Mouse (Mus musculus) kidney, adult 2 months (tissue): ENCODE measurements around the gene Cela1. TPM values are rescaled to one million over a fixed set of nuclear protein-coding genes. Genes with fewer than 3 reads are reported as not detected.
A peak's percentile ranks its signal among the peaks of the same experiment; 100 is the strongest.

Experiments
- DNase-seq: peaks from one replicate; pipeline ENCODE4 v3.0.0; 2021
- H3K27ac ChIP-seq: fragments of 200-500 bp; 2 replicates; pipeline ENCODE4 v1.5.1; 2012; ENCODE audit warnings: low read depth, low read length, control low read depth, inconsistent platforms; ENCODE audit not compliant: insufficient read depth
- H3K27me3 ChIP-seq: fragments of 200-500 bp; replicated peaks from 2 replicates; pipeline ENCODE4 v1.6.1; 2012; ENCODE audit warnings: mild to moderate bottlenecking, moderate library complexity, low read length, inconsistent platforms; ENCODE audit not compliant: control insufficient read depth, insufficient read depth
- H3K36me3 ChIP-seq: fragments of 200-500 bp; 2 replicates; pipeline ENCODE4 v1.6.1; 2012; ENCODE audit warnings: mild to moderate bottlenecking, moderate library complexity, low read length, inconsistent platforms; ENCODE audit not compliant: control insufficient read depth, insufficient read depth
- H3K4me1 ChIP-seq: fragments of 200-500 bp; 2 replicates; pipeline ENCODE4 v1.6.1; 2011; ENCODE audit warnings: low read length; ENCODE audit not compliant: control insufficient read depth, insufficient read depth
- H3K4me3 ChIP-seq: fragments of 200-500 bp; 2 replicates; pipeline ENCODE4 v1.5.1; 2011; ENCODE audit warnings: mild to moderate bottlenecking, low read depth, low read length, control low read depth; ENCODE audit not compliant: insufficient read depth
- CTCF ChIP-seq: fragments of 200-500 bp; conservative IDR thresholded peaks from 2 replicates; pipeline ENCODE4 v1.5.1; 2011; ENCODE audit warnings: low read depth, mild to moderate bottlenecking, control low read depth, low read length, moderate library complexity, mixed read lengths; ENCODE audit not compliant: insufficient read depth, insufficient read length
- POLR2A ChIP-seq: fragments of 200-500 bp; IDR thresholded peaks from one replicate; pipeline ENCODE4 v1.6.1; 2011; ENCODE audit warnings: low read depth, low read length, control low read depth
- WGBS: fragments of 180-500 bp; shearing (Covaris S2); methylation state at CpG from one replicate; pipeline ENCODE4 v1.1.7; 2018; 5-methylcytosine and 5-hydroxymethylcytosine counted together
- polyA plus RNA-seq: library from polyadenylated mRNA; depleted of rRNA; stranded (reverse); fragments of >200 nt; gene quantifications from 2 replicates; pipeline ENCODE4 v1.2.3, GENCODE M21; 2012

Gene Cela1
- polyA plus RNA-seq, 1 experiment: 456 TPM

GRCm38 (mm10) chr15:100636700-100637501 lies 50.8 kb downstream of the Cela1 start, which contains the start of gene Smagp:
Gene Smagp (minus strand): TSS chr15:100636940.
- H3K4me3 ChIP-seq: peak within 1 kb of the TSS; percentile 86
- no peaks in the 10 kb centered on the region for H3K27me3 ChIP-seq
- H3K4me1 ChIP-seq: peaks cover 21% of the 10 kb centered on the region
- WGBS: under 1% methylated on average over 77 of the region's 77 CpGs
- DNase-seq: peak; percentile 92
- TF ChIP-seq POLR2A (no peak), CTCF (no peak)
- peak within 1 kb of the TSS; percentile 95 for H3K27ac ChIP-seq
- no peaks in the 10 kb centered on the region for H3K36me3 ChIP-seq

GRCm38 (mm10) chr15:100635851-100636645 lies 51.7 kb downstream of the Cela1 start:
- Histone ChIP-seq H3K4me3 (peak overlapping the region; percentile 86), H3K4me1 (peaks cover 20% of the 10 kb centered on the region), H3K36me3 (no peaks in the 10 kb centered on the region), H3K27ac (peak overlapping the region; percentile 95), H3K27me3 (no peaks in the 10 kb centered on the region)
- 8% methylated on average over 38 of the region's 38 CpGs for WGBS
- no peak for TF ChIP-seq CTCF
- no peak for TF ChIP-seq POLR2A
- DNase-seq: no peak

GRCm38 (mm10) chr15:100635239-100635638 lies 52.5 kb downstream of the Cela1 start:
- WGBS: 34% methylated on average over 9 of the region's 9 CpGs
- TF ChIP-seq CTCF (no peak), POLR2A (no peak)
- Histone ChIP-seq H3K27me3 (no peaks in the 10 kb centered on the region), H3K4me3 (peak overlapping the region; percentile 86), H3K27ac (peak overlapping the region; percentile 75), H3K36me3 (no peaks in the 10 kb centered on the region), H3K4me1 (peaks cover 15% of the 10 kb centered on the region; the same call in 1 of the 2 replicates)
- DNase-seq: no peak

- no peak overlapping the region for H3K4me3 ChIP-seq
- DNase-seq: peak; percentile 29
- WGBS: 36% methylated on average over 10 of the region's 10 CpGs
Observed at GRCm38 (mm10) chr15:100633341-100633740, 54.4 kb downstream of the Cela1 start.

DNA sequence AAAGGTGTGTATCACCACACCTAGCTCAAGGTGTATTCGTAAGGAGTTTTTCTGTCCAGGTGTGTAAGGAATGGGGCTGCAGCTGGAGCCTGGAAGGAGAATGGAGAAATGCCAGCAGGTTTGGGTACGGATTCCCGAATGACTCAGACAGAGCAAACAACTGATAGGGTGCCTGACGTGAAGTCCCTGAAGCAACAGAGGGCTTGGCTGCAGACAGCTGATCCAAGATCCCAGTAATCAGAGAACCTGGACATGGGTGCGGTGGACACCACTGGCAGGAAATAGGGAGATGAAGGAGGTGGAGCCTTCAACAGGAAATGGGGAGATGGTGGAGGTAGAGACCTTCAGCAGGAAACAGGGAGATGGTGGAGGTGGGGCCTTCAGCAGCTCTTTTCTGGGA lies 55.4 kb downstream of the Cela1 start:
- Histone ChIP-seq H3K36me3 (no peaks in the 10 kb centered on the region), H3K4me1 (peaks cover 14% of the 10 kb centered on the region; the same call in 1 of the 2 replicates), H3K27ac (peak overlapping the region; percentile 12; the same call in 1 of the 2 replicates), H3K27me3 (no peaks in the 10 kb centered on the region), H3K4me3 (no peak overlapping the region)
- TF ChIP-seq CTCF (no peak), POLR2A (no peak)
- no peak for DNase-seq
- WGBS: 70% methylated on average over 5 of the region's 5 CpGs

More at GRCm38 (mm10) chr15:100633341-100633740, 54.4 kb downstream of the Cela1 start:
- H3K4me1 ChIP-seq: peaks cover 15% of the 10 kb centered on the region; the same call in 1 of the 2 replicates
- H3K36me3 ChIP-seq: no peaks in the 10 kb centered on the region
- H3K27ac ChIP-seq: peak overlapping the region; percentile 7
- TF ChIP-seq POLR2A (no peak), CTCF (no peak)
- H3K27me3 ChIP-seq: no peaks in the 10 kb centered on the region

DNA sequence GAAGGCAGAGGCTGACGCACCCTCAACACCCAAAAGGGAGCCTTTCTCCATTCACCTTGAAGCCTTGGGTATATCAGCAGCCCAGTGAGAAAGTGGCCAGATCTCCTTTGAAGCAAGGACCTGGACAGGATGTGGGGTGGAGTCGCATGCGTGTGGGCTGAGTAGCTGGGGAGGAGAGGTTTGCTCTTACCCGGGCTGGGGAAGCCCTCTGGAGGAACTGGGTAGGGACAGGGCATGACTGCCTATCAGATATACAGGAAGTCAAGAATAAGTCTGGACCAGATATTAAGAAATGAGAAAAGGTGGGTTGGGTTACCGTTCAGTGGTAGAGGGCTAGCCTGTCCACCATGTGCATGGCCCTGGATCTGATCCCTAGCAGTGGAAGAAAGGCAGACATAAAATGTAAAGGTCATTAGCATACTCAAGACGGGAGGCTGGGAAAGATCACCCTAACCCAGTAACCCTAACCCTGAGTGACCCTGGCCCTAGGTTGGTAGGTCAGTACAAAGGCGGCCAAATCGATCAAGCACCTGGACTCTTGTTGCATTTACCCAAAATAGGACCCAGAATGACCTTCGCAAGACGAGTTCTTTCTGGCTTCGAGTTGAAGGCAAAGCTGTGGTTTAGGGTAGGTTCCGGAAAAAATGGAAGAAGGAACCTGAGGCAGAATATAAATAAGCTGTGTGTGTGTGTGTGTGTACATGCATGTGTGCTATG lies 56.1 kb downstream of the Cela1 start:
- 72% methylated on average over 12 of the region's 12 CpGs for WGBS
- H3K27ac ChIP-seq: no peak overlapping the region
- TF ChIP-seq POLR2A: no peak
- TF ChIP-seq CTCF: no peak
- peaks cover 13% of the 10 kb centered on the region; the same call in 1 of the 2 replicates for H3K4me1 ChIP-seq
- DNase-seq: no peak
- no peak overlapping the region for H3K4me3 ChIP-seq
- H3K27me3 ChIP-seq: no peaks in the 10 kb centered on the region
- H3K36me3 ChIP-seq: no peaks in the 10 kb centered on the region
